In the genomic region with DNA sequence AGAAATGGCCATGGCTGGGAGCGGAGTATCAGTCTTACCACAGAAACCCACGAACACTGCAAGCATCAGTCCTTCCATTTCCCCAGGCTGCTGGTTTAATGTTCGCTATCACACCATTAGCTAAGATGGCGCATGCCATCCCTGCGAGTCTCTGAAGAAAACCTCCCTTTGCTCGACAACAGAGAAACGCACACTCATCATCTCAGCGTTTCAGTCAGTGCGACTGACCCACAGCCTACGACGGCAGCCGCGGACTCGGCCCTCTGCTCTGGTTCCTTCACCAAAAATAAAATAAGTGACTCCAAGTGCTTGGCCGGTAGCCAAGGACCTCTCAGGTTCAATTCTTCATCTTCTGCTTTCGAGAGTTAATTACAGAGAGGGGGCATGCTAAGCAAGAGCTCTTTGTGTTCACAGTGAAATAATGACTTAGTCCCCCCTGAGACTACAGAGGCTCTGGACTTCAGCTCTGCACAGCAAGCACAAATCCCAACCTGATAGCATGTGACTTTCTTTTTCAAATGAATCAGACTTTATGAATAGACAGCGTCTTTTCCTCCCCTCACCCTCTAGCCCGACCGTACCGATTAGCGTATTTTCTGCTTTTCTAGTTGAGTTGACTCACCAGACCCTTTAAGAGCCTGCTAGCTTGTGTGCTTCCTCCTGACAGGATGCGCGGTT, we compare ENCODE assay signal across 11 mouse cellular contexts. TPM values are rescaled to one million over a fixed set of nuclear protein-coding genes. Genes with fewer than 3 reads are reported as not detected.
DNase-seq lines count a peak whose midpoint lies in the region; ATAC-seq and TF ChIP-seq lines count a peak whose summit lies in the region.
"Had no signal": no experiment of that assay in that cellular context is flagged by ENCODE, and none has a peak within 500 bp of the region (broad histone marks: within the 10 kb centered on the region; RNA-seq: fewer than 3 reads in every experiment).

No protein-coding gene starts in this region.

- no peaks in the 10 kb centered on the region for H3K79me2 ChIP-seq in heart, adult 2 months (replicated peaks; ENCODE audit: control insufficient read depth, insufficient read depth, low read length)
- H3K79me2 ChIP-seq in CH12.LX (replicated peaks; ENCODE audit: control insufficient read depth, extremely low read depth, insufficient read depth, poor library complexity, severe bottlenecking), result no peaks in the 10 kb centered on the region

- no peak for TF ChIP-seq RAD21 in CH12.LX (IDR thresholded peaks at IDR 0.05; ENCODE audit: low read depth, low read length)

- TF ChIP-seq CTCF in heart, adult 2 months (IDR thresholded peaks at IDR 0.05), result no peak
- TF ChIP-seq CTCF in CH12.LX (conservative IDR thresholded peaks at IDR 0.05 in 1 of 2, IDR thresholded peaks at IDR 0.05 in 1 of 2; ENCODE audit: low read depth in 2 of 2, low read length in 2 of 2), result no peak

- no peak for DNase-seq in heart, adult 2 months
- no peak for DNase-seq in CH12.LX (ENCODE audit: extremely low read depth)
- DNase-seq in urinary bladder, adult 18-20 months (ENCODE audit: low spot score in 2 of 2), result no peak
- no peak for DNase-seq in urinary bladder, postnatal 25 days (ENCODE audit: low spot score)
- DNase-seq: cerebellum, adult 11 months; layer of hippocampus, postnatal 36 days; lung, postnatal 10 days had no signal

- no peaks in the 10 kb centered on the region for H3K36me3 ChIP-seq in heart, embryonic 15.5 days
- no peaks in the 10 kb centered on the region for H3K36me3 ChIP-seq in heart, adult 2 months (ENCODE audit: control insufficient read depth, insufficient read depth, low read length)
- H3K36me3 ChIP-seq in CH12.LX (replicated peaks in 1 of 2; ENCODE audit: control insufficient read depth in 1 of 2, insufficient read depth in 1 of 2, low read length in 1 of 2), result no peaks in the 10 kb centered on the region
- no peaks in the 10 kb centered on the region for H3K36me3 ChIP-seq in embryonic facial prominence, embryonic 15.5 days
- no peaks in the 10 kb centered on the region for H3K36me3 ChIP-seq in limb, embryonic 12.5 days

- dilution Hi-C loops in CH12.LX (cut with MboI; ENCODE audit: extremely low pct_ligation_motif_present, extremely low pct_unique_long_range_greater_than_20kb, low sequenced_read_pairs), result no loop called here

- TF ChIP-seq EP300 in heart, adult 2 months (IDR thresholded peaks at IDR 0.05; ENCODE audit: insufficient read depth, low read depth, low read length), result no peak
- no peak for TF ChIP-seq EP300 in CH12.LX (IDR thresholded peaks at IDR 0.05; ENCODE audit: low read length)

- H3K9me3 ChIP-seq in heart, embryonic 15.5 days (replicated peaks), result no peaks in the 10 kb centered on the region
- peaks cover 15% of the 10 kb centered on the region for H3K9me3 ChIP-seq in CH12.LX (replicated peaks; ENCODE audit: low read length)
- no peaks in the 10 kb centered on the region for H3K9me3 ChIP-seq in embryonic facial prominence, embryonic 15.5 days (replicated peaks)
- no peaks in the 10 kb centered on the region for H3K9me3 ChIP-seq in limb, embryonic 12.5 days

- no peak overlapping the region for H3K4me3 ChIP-seq in heart, embryonic 15.5 days
- no peak overlapping the region for H3K4me3 ChIP-seq in heart, adult 2 months
- no peak overlapping the region for H3K4me3 ChIP-seq in CH12.LX (replicated peaks in 1 of 3; ENCODE audit: low read depth in 2 of 3, low read length in 2 of 3, poor library complexity in 1 of 3)
- no peak overlapping the region for H3K4me3 ChIP-seq in embryonic facial prominence, embryonic 15.5 days (replicated peaks)
- no peak overlapping the region for H3K4me3 ChIP-seq in limb, embryonic 12.5 days (replicated peaks)

- in situ Hi-C loops in CH12.LX (cut with MboI; ENCODE audit: low pct_ligation_motif_present, low pct_unique_long_range_greater_than_20kb, low sequenced_read_pairs), result no loop called here

- intact Hi-C loops in heart, adult 2 months (cut with DNase I), result no loop called here

- no peak for TF ChIP-seq POLR2A in heart, adult 2 months (IDR thresholded peaks at IDR 0.05; ENCODE audit: insufficient read depth, low read depth, low read length)
- TF ChIP-seq POLR2A in CH12.LX (IDR thresholded peaks at IDR 0.05; ENCODE audit: low read depth, low read length), result no peak

- 0 out of 2 replicates have a peak overlapping the region, but pooled peaks have one; percentile 17 for H3K4me2 ChIP-seq in heart, embryonic 15.5 days
- no peak overlapping the region; the same call in 1 of the 2 replicates for H3K4me2 ChIP-seq in CH12.LX (ENCODE audit: insufficient read depth, low read depth, poor library complexity, severe bottlenecking)
- H3K4me2 ChIP-seq in embryonic facial prominence, embryonic 15.5 days (replicated peaks), result no peak overlapping the region
- no peak overlapping the region for H3K4me2 ChIP-seq in limb, embryonic 12.5 days

- no peak overlapping the region for H3K9ac ChIP-seq in heart, embryonic 15.5 days
- H3K9ac ChIP-seq in heart, adult 2 months (ENCODE audit: low read depth, low read length), result no peak overlapping the region
- H3K9ac ChIP-seq in CH12.LX (ENCODE audit: insufficient read depth, low read depth), result no peak overlapping the region
- H3K9ac ChIP-seq in embryonic facial prominence, embryonic 15.5 days, result no peak overlapping the region
- H3K9ac ChIP-seq in limb, embryonic 12.5 days (replicated peaks), result no peak overlapping the region

- no peaks in the 10 kb centered on the region for H3K27me3 ChIP-seq in heart, embryonic 15.5 days
- H3K27me3 ChIP-seq in heart, adult 2 months (ENCODE audit: control insufficient read depth, insufficient read depth, low read length), result no peaks in the 10 kb centered on the region
- H3K27me3 ChIP-seq in CH12.LX (replicated peaks), result no peaks in the 10 kb centered on the region
- H3K27me3 ChIP-seq in embryonic facial prominence, embryonic 15.5 days, result no peaks in the 10 kb centered on the region
- H3K27me3 ChIP-seq in limb, embryonic 12.5 days, result no peaks in the 10 kb centered on the region

- no peak overlapping the region for H3K27ac ChIP-seq in heart, embryonic 15.5 days
- no peak overlapping the region for H3K27ac ChIP-seq in heart, adult 2 months
- H3K27ac ChIP-seq in CH12.LX (ENCODE audit: insufficient read depth, low read depth), result no peak overlapping the region
- H3K27ac ChIP-seq in embryonic facial prominence, embryonic 15.5 days (replicated peaks), result no peak overlapping the region
- H3K27ac ChIP-seq in limb, embryonic 12.5 days, result peak overlapping the region; percentile 53; the same call in 1 of the 2 replicates

- no peak for ATAC-seq in heart, embryonic 15.5 days (replicated peaks; ENCODE audit: insufficient number of reproducible peaks, insufficient read depth, low FRiP score, low read depth)
- 0 out of 2 replicates have a peak, but pooled peaks have one; percentile 54 for ATAC-seq in embryonic facial prominence, embryonic 15.5 days (ENCODE audit: insufficient number of reproducible peaks, low FRiP score, low TSS enrichment, low read depth)
- ATAC-seq in limb, embryonic 12.5 days (ENCODE audit: insufficient number of reproducible peaks, insufficient read depth, low FRiP score, low TSS enrichment, low read depth), result 0 out of 2 replicates have a peak, but pooled peaks have one; percentile 56
- ATAC-seq in CD4-positive, CD25-positive, alpha-beta regulatory T cell, adult 4 months, result no peak

- H3K4me1 ChIP-seq in heart, embryonic 15.5 days (replicated peaks), result peaks cover 2% of the 10 kb centered on the region; the same call in 1 of the 2 replicates
- no peaks in the 10 kb centered on the region for H3K4me1 ChIP-seq in heart, adult 2 months (ENCODE audit: control insufficient read depth, insufficient read depth, low read length)
- peaks cover 0 to 6% of the 10 kb centered on the region in 2 experiments; a peak in 1 of 4 replicates for H3K4me1 ChIP-seq in CH12.LX (ENCODE audit: control insufficient read depth in 1 of 2, insufficient read depth in 2 of 2)
- H3K4me1 ChIP-seq in embryonic facial prominence, embryonic 15.5 days, result 0 out of 2 replicates have a peak, but pooled peaks cover 2% of the 10 kb centered on the region
- peaks cover 16% of the 10 kb centered on the region; the same call in 1 of the 2 replicates for H3K4me1 ChIP-seq in limb, embryonic 12.5 days (replicated peaks)

- 63% methylated on average over 23 of the region's 23 CpGs for WGBS in heart, embryonic 15.5 days
- 73% methylated on average over 23 of the region's 23 CpGs for WGBS in heart, adult 2 months
- WGBS in embryonic facial prominence, embryonic 15.5 days, result 66% methylated on average over 23 of the region's 23 CpGs
- 74% methylated on average over 23 of the region's 23 CpGs for WGBS in limb, embryonic 12.5 days

TF ChIP-seq in CH12.LX, 34 proteins besides CTCF, POLR2A, EP300 and RAD21:
- no peak for TF ChIP-seq TCF12 (IDR thresholded peaks at IDR 0.05; ENCODE audit: low read depth, low read length)
- TF ChIP-seq ZMIZ1 (IDR thresholded peaks at IDR 0.05; ENCODE audit: low read depth, low read length), result no peak
- TF ChIP-seq E2F4 (IDR thresholded peaks at IDR 0.05; ENCODE audit: insufficient replicate concordance, low read depth, low read length), result no peak
- TF ChIP-seq SMC3 (IDR thresholded peaks at IDR 0.05; ENCODE audit: low read depth, low read length), result no peak
- 0 out of 2 replicates have a peak, but pooled peaks have one; percentile 4 for TF ChIP-seq MAFK (IDR thresholded peaks at IDR 0.05; ENCODE audit: insufficient replicate concordance, low read length)
- no peak for TF ChIP-seq SIN3A (IDR thresholded peaks at IDR 0.05; ENCODE audit: low read length)
- no peak for TF ChIP-seq USF2 (conservative IDR thresholded peaks at IDR 0.05; ENCODE audit: low read depth, low read length)
- no peak for TF ChIP-seq MEF2A (IDR thresholded peaks at IDR 0.05; ENCODE audit: borderline replicate concordance, low read depth, low read length)
- TF ChIP-seq BHLHE40 (IDR thresholded peaks at IDR 0.05; ENCODE audit: low read depth, low read length), result peak; percentile 24; the same call in 1 of the 2 replicates
- no peak for TF ChIP-seq CHD2 (IDR thresholded peaks at IDR 0.05; ENCODE audit: low read length)

RNA-seq across cellular contexts. Expression of a gene that starts 1.4 kb away (rescaled TPM):
- 2.1 and 6.6 TPM in 2 replicates for polyA plus RNA-seq in heart, embryonic 15.5 days (2015; fragmentation: Nextera tagmentation; extraction: Ambion mirVana)
- total RNA-seq in heart, adult 2 months (2021), result 1 to 10 TPM; 1.9 to 3.5 TPM
- 1.8 and 2.2 TPM in 2 replicates for polyA plus RNA-seq in heart, adult 2 months (2012; rRNA removed)
- 9.2 and 11.3 TPM in 2 replicates for total RNA-seq in CH12.LX (2012; rRNA removed)
- 0.08 and 0.43 TPM in 2 replicates for total RNA-seq in CH12.LX (2014; rRNA removed)
- polyA plus RNA-seq in CH12.LX (2012; ENCODE audit: insufficient read length, low read depth), result 0.91 and 1.1 TPM in 2 replicates
- 10.6 and 14.0 TPM in 2 replicates for polyA plus RNA-seq in embryonic facial prominence, embryonic 15.5 days (2015; fragmentation: Nextera tagmentation; extraction: Ambion mirVana)
- 1.2 and 2.4 TPM in 2 replicates for polyA plus RNA-seq in limb, embryonic 12.5 days (2016; fragmentation: Nextera tagmentation; extraction: Ambion mirVana)
- polyA plus RNA-seq in CD4-positive, CD25-positive, alpha-beta regulatory T cell, adult 4 months (2017; shearing (Covaris generic)), result under 1 TPM; 0.42 to 0.66 TPM

Comparison
In these comparisons a context has a peak if more than half of its experiments do, and no peak if none do; other contexts are left out.
1. ATAC-seq: peak in embryonic facial prominence, embryonic 15.5 days (single experiment) and limb, embryonic 12.5 days (single experiment); none in heart, embryonic 15.5 days (single experiment) and CD4-positive, CD25-positive, alpha-beta regulatory T cell, adult 4 months (single experiment).